Mouse (Mus musculus) lung, postnatal 0 days (tissue): ENCODE results near the gene Zfp866. TPM values are rescaled to one million over a fixed set of nuclear protein-coding genes. Genes with fewer than 3 reads are reported as not detected.

ENCODE experiments used
- ATAC-seq: fragments of 200-750 bp; cut with Nextera tagmentation; 2 replicates; pipeline ENCODE4 v1.8.0; 2017; ENCODE audit warnings: moderate library complexity
- DNase-seq: peaks from one replicate; pipeline ENCODE4 v3.0.0-alpha.2; 2016; ENCODE audit warnings: low spot score
- H3K27ac ChIP-seq: fragments of 300-500 bp; sonication (generic); 2 replicates; pipeline ENCODE4 v1.5.1; 2014; ENCODE audit warnings: antibody characterized with exemption, mild to moderate bottlenecking, low read length, mixed read lengths
- H3K27me3 ChIP-seq: fragments of 300-500 bp; sonication (generic); replicated peaks from 2 replicates; pipeline ENCODE4 v1.6.1; 2014; ENCODE audit warnings: low read length, mixed read lengths; ENCODE audit not compliant: insufficient read depth
- H3K36me3 ChIP-seq: fragments of 300-500 bp; sonication (generic); 2 replicates; pipeline ENCODE4 v1.6.1; 2014; ENCODE audit warnings: low read length, mixed read lengths; ENCODE audit not compliant: insufficient read depth
- H3K4me1 ChIP-seq: fragments of 300-500 bp; sonication (generic); 2 replicates; pipeline ENCODE4 v1.6.1; 2014; ENCODE audit warnings: antibody characterized with exemption, low read depth, low read length, mixed read lengths; ENCODE audit not compliant: insufficient read depth
- H3K4me2 ChIP-seq: fragments of 300-500 bp; sonication (generic); replicated peaks from 2 replicates; pipeline ENCODE4 v1.6.1; 2014; ENCODE audit warnings: low read depth, mild to moderate bottlenecking, low read length, moderate library complexity, mixed read lengths
- H3K4me3 ChIP-seq: fragments of 300-500 bp; sonication (generic); 2 replicates; pipeline ENCODE4 v1.5.1; 2014; ENCODE audit warnings: low read depth, low read length
- H3K9ac ChIP-seq: fragments of 300-500 bp; sonication (generic); replicated peaks from 2 replicates; pipeline ENCODE4 v1.6.1; 2014; ENCODE audit warnings: low read depth, mild to moderate bottlenecking
- H3K9me3 ChIP-seq: fragments of 300-500 bp; sonication (generic); 2 replicates; pipeline ENCODE4 v1.6.1; 2016; ENCODE audit warnings: low read length, mixed read lengths
- CTCF ChIP-seq: IDR thresholded peaks from 2 replicates; pipeline ENCODE4 v1.5.1; 2016; ENCODE audit warnings: antibody characterized with exemption, mild to moderate bottlenecking
- EP300 ChIP-seq: IDR thresholded peaks from 2 replicates; pipeline ENCODE4 v1.6.1; 2016; ENCODE audit warnings: antibody characterized with exemption, mild to moderate bottlenecking, control low read depth
- WGBS: fragments of 180-500 bp; shearing (Covaris S2); extraction: QIAGEN DNeasy Blood & Tissue Kit; methylation state at CpG from one replicate; pipeline ENCODE4 v1.1.7; 2014; 5-methylcytosine and 5-hydroxymethylcytosine counted together
- polyA plus RNA-seq: library from polyadenylated mRNA; unstranded; fragments of >200 nt; fragmentation: Nextera tagmentation; extraction: Ambion mirVana; gene quantifications from 2 replicates; pipeline ENCODE4 v1.2.1, GENCODE M21; 2015

The Zfp866 gene
- polyA plus RNA-seq, 1 experiment from 2014 or later, result 13.2 TPM

GRCm38 (mm10) chr8:69717232-69717580, 73.8 kb downstream of the Zfp866 start:
- H3K27ac ChIP-seq, result 0 out of 2 replicates have a peak overlapping the region, but pooled peaks have one; percentile 14
- TF ChIP-seq EP300 (no peak), CTCF (no peak)
- H3K4me3 ChIP-seq, result peak overlapping the region; percentile 30
- ATAC-seq (peak; percentile 0), DNase-seq (no peak)
- no peaks in the 10 kb centered on the region for H3K36me3 ChIP-seq
- peak overlapping the region; percentile 54 for H3K4me2 ChIP-seq
- no peak overlapping the region for H3K9ac ChIP-seq
- no peaks in the 10 kb centered on the region for H3K9me3 ChIP-seq
- no peaks in the 10 kb centered on the region for H3K27me3 ChIP-seq
- peaks cover 8% of the 10 kb centered on the region; the same call in 1 of the 2 replicates for H3K4me1 ChIP-seq
- WGBS, result 35% methylated on average over 5 of the region's 5 CpGs

- Histone ChIP-seq H3K27me3 (no peaks in the 10 kb centered on the region), H3K27ac (peak overlapping the region; percentile 99), H3K36me3 (no peaks in the 10 kb centered on the region), H3K4me1 (peaks cover 8% of the 10 kb centered on the region; the same call in 1 of the 2 replicates), H3K4me2 (peak overlapping the region; percentile 54), H3K4me3 (peak overlapping the region; percentile 84), H3K9ac (peak overlapping the region; percentile 89), H3K9me3 (no peaks in the 10 kb centered on the region)
- WGBS, result 1% methylated on average over 46 of the region's 52 CpGs
- TF ChIP-seq EP300, result no peak
- TF ChIP-seq CTCF, result no peak
- DNase-seq (peak; percentile 100), ATAC-seq (peak; percentile 98)
Measured at GRCm38 (mm10) chr8:69716403-69717231, 74.4 kb downstream of the Zfp866 start.

- H3K27me3 ChIP-seq, result no peaks in the 10 kb centered on the region
- no peak overlapping the region for H3K4me3 ChIP-seq
- H3K4me2 ChIP-seq, result peak overlapping the region; percentile 18; the same call in 1 of the 2 replicates
- TF ChIP-seq EP300 (no peak), CTCF (no peak)
- no peaks in the 10 kb centered on the region for H3K9me3 ChIP-seq
- whole genome bisulfite sequencing, result 73% methylated on average over 6 of the region's 6 CpGs
- ATAC-seq, result no peak
- DNase-seq, result no peak
- H3K27ac ChIP-seq, result no peak overlapping the region
- H3K36me3 ChIP-seq, result no peaks in the 10 kb centered on the region
- H3K4me1 ChIP-seq, result peaks cover 8% of the 10 kb centered on the region; the same call in 1 of the 2 replicates
- H3K9ac ChIP-seq, result no peak overlapping the region
Measured at GRCm38 (mm10) chr8:69715366-69715765, 75.6 kb downstream of the Zfp866 start.

GRCm38 (mm10) chr8:69713516-69713915, 77.5 kb downstream of the Zfp866 start:
- H3K9me3 ChIP-seq, result no peaks in the 10 kb centered on the region
- TF ChIP-seq EP300 (no peak), CTCF (no peak)
- H3K9ac ChIP-seq, result no peak overlapping the region
- 88% methylated on average over 8 of the region's 8 CpGs for WGBS
- H3K27ac ChIP-seq, result no peak overlapping the region
- peaks cover 8% of the 10 kb centered on the region; the same call in 1 of the 2 replicates for H3K4me1 ChIP-seq
- H3K36me3 ChIP-seq, result peaks cover 6% of the 10 kb centered on the region; the same call in 1 of the 2 replicates
- DNase-seq (no peak), ATAC-seq (no peak)
- H3K4me2 ChIP-seq, result no peak overlapping the region
- no peaks in the 10 kb centered on the region for H3K27me3 ChIP-seq
- H3K4me3 ChIP-seq, result no peak overlapping the region

Other genes starting within 250 kb of the Zfp866 start
- 15.2 and 16.1 TPM in 2 replicates for gene Zfp868, start 165.6 kb downstream of the Zfp866 start, polyA plus RNA-seq
- 0.95 and 1.1 TPM in 2 replicates for gene Zfp964, start 136.7 kb downstream of the Zfp866 start, polyA plus RNA-seq
- gene Zfp869, start 80.5 kb downstream of the Zfp866 start, polyA plus RNA-seq, result 14.6 and 16.8 TPM in 2 replicates
- gene Zfp963, start 41.2 kb downstream of the Zfp866 start, polyA plus RNA-seq, result 6.6 and 7.1 TPM in 2 replicates
- gene Gm20422, start 16.3 kb downstream of the Zfp866 start, polyA plus RNA-seq, result 0.19 and 0.41 TPM in 2 replicates
- 21.2 and 21.6 TPM in 2 replicates for gene Atp13a1, start within 50 bp of the Zfp866 start, polyA plus RNA-seq
- 8.4 and 8.6 TPM in 2 replicates for gene Gmip, start 17.5 kb upstream of the Zfp866 start, polyA plus RNA-seq
- gene Lpar2, start 31.3 kb upstream of the Zfp866 start, polyA plus RNA-seq, result 0.52 and 0.56 TPM in 2 replicates
- 15.9 and 17.0 TPM in 2 replicates for gene Pbx4, start 41.3 kb upstream of the Zfp866 start, polyA plus RNA-seq
- gene Cilp2, start 96.5 kb upstream of the Zfp866 start, polyA plus RNA-seq, result 0.17 and 0.36 TPM in 2 replicates
- gene Tssk6, start 111.0 kb upstream of the Zfp866 start, polyA plus RNA-seq, result 1.9 and 2.3 TPM in 2 replicates
- gene Ndufa13, start 111.4 kb upstream of the Zfp866 start, polyA plus RNA-seq, result 165 and 177 TPM in 2 replicates
- 2.1 and 3.4 TPM in 2 replicates for gene Yjefn3, start 111.5 kb upstream of the Zfp866 start, polyA plus RNA-seq
- gene Gatad2a, start 205.2 kb upstream of the Zfp866 start, polyA plus RNA-seq, result 40.9 and 41.8 TPM in 2 replicates